Mouse (Mus musculus) testis, postnatal 14 days (tissue): ENCODE measurements around the gene Arhgef17.
A peak's percentile ranks its signal among the peaks of the same experiment; 100 is the strongest.

Source experiments
- DNase-seq: peaks from one replicate; pipeline ENCODE4 v3.0.0; 2021; ENCODE audit warnings: low spot score

Gene Arhgef17

DNA sequence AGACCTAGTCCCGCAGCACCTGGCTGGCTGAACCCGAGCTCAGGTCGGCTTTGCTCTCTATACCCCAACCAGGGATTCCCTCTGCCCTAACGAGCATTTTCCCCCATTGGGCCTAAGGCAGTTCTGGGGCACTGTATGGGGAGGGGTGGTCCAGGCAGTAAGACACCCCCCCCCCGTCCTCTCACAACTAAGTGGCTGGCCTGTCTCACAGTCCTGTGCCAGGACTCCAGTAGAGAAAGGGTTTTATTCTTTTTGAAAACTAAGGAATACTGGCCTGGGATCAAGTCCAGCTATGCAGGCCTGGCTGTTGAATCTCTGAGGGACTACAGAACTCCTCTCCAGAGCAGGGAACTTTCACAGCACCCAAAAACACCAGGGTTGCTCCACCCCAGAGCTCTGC is 16.7 kb downstream of the Arhgef17 start:
- DNase-seq, result no peak

DNA sequence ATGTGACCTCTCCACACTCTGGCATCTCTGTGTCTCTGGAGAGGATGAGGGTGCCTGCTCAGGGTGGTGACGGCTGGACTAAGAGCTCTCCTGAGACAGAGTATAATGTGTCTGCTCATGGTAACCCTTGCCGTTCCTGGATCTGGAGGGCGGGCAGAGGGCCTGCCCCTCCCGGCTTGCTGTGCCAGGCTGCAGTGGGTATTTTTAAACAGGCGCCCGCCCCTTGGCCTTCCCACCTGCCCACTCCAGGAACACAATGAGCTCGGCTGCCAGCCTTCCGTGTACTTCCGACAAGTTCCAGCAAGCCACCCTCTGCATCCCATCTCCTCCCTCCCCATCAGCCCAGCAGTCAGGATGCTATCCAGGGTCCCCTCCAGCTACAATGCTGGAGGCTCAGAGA is 20.1 kb downstream of the Arhgef17 start:
- DNase-seq, result no peak

DNA sequence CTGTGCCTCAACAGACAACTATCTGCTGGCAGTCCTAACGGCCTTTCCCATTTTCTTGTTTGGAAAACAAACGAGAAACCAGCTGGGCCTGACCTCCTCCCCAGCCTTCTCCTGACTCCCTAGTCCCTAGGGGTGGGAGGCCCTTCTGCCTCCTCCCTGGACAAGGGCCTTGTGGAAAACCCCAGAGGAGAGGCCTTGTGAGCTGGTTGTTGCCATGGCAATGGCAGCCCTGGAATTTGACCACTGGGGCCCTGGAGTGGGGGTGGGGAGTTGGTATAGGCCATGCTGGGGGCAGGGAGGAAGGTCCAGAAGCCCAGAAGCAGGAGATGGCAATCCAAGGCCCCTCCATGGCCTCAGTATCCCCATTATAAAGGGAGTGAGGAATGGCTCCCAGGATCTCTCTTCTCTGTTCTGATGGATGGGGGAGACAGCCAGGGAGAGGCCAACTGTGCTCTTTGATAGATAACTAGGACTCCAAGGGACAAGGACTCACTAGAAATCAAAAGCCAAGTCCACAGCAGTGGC is 20.6 kb downstream of the Arhgef17 start:
- no peak for DNase-seq

DNA sequence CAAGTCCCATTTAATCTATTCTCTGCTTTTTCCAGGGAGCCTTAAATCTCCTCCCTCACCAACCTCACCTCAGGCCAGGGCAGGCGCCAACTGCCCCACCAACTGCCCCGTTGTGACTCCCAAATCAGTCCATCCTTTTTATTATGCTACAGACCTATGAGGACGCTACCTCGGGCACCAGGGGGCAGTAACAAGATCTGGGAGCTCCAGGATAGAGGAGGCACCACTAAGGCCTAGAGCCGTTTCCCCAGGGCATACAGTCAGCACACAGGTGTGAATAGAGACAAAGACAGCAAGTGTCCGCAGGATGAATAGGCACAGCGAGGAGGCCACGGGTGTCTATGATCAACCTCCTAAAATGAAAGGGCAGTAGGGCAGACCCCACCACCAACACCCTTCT is 23.3 kb downstream of the Arhgef17 start:
- no peak for DNase-seq

DNA sequence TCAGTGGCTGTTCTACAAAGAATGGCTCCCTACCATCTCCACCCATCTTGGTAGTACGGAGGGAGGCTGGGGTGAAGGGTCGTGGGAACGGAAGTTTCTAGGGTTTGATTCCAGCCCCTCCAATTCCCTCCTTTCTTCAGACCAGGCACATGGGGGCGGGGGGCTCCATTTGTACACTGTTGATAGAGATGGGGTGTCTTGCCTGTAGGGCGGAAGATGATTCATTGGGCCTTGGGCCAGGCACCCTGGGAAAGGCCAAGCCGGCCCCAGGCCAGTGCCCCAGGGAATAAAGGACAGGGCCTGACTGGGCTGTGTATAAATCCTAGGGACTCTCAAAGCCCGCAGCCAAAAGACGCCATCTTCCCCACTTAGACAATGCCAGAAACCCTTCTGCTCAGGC is 23.8 kb downstream of the Arhgef17 start:
- no peak for DNase-seq

DNA sequence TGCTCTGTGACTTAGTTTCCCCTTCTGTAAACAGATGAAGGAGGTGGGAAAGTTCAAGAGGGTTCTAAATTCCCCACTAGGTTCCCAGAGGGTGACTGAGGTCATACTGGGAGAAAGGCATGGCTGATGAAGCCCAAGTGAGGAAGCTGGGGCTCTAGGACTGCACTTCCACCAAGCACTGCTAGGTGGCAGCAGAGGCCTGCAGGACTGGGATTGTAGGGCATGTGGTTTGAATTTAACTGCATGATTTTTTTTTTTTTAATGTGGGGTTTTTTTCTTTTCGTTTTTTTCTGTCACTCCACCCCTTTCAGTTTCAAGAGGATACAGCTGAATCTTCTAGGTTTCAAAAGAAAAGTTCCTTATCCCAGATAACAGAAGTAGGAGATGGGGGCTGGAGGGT is 24.7 kb downstream of the Arhgef17 start:
- peak; percentile 57 for DNase-seq

DNA sequence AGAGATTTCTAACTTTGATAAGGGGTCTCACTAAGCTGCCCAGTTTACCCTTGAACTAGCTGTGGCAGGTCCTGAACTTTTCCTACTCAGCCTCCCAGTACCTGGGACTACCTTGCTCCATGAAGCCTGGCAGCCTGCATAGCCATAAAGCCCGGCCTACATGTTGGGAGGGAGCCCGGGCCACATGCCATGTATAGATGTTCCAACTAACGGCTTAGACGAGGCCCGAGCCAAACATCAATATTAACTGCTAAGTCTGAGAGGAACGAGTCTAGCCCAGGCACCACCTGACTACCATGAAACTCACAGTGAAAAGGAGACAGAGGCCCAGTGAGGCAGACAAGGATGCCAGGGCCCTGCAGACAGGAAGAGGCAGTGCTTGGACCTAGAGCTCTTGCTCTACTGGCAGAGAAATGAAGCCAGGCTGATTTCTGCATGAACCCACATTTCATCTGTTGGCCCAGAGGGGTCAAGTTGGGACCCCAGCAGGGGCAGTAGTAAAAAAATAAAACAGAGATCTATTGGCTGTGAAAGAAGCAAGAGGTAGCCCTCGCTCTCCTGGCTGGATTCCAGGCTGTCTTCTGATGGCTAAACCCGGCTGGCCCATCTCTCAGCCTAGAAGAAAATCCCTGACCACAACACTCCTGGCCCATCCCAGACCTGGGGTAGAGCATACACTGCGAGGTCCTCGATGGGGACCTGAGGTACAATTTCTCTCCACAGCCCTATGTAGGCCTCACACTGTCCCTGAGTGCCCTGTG is 25.7 kb downstream of the Arhgef17 start:
- DNase-seq, result no peak

DNA sequence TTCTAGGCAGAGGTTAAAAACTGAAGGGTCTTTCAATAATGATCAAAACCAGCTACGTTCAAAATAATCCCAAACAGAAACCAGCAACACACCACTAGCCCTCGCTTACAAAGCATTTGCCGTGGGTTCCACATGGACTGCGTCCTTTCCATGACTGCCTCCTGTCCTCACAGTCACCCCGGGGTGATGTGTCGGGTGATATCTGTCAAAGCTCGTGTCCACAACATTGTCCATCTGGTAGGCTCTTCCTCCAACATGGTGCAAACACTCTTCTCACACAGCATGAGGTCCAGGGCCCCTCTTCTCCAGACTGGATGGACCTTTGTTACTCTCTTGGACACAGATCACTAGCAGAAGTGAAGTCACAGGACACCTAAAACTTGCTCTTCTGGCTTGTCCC is 26.9 kb downstream of the Arhgef17 start:
- no peak for DNase-seq

DNA sequence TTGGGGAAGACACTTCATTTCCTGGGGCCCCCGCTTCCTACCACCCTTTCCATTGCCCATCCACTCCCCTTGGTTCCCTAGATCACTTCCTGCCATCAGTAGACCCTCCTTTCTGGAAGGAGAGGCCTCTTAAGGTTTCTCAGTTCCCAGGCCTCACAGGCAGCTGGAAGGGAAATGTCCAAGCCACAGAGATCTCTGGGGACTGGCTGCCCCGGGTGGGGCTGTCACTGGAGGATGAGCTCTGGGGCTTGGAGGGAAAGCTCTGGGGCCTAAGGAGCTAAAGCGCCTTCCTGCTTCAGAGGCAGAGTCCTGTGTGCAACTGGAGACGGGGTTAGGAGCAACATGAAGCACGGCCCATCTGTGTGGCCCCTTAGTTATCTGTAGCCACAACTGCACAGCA is 27.3 kb downstream of the Arhgef17 start:
- no peak for DNase-seq

DNA sequence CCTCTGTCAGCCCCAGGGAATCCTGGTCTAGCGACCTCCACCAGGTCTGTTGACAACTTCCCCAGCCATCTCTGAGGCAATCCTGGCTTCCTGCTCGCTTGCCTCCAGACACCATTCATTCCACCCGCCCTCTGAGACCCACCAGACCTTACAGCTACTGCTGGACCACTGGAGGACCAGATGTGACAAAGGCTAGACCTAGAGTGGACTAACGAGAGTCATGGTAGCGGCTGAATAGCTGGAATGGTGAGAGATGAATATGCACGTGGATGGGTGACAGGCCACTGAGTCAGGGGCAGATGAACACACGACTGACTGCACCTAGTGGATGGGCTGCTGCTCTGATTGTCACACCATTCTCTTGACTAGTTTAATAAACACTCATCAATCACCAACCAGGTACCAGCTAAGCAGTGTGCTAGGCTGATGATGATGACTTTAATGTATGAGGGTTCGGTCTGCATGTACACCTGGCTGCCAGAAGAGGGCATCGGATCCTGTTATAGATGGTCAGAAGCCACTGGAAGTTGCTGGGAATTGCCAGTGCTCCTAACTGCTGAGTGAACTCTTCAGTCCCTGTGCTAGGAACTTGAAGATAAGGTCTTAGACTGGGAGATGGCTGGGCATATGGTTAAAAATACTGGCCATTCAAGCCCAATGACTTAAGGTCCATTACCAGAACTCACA is 29.3 kb downstream of the Arhgef17 start:
- DNase-seq, result no peak

DNA sequence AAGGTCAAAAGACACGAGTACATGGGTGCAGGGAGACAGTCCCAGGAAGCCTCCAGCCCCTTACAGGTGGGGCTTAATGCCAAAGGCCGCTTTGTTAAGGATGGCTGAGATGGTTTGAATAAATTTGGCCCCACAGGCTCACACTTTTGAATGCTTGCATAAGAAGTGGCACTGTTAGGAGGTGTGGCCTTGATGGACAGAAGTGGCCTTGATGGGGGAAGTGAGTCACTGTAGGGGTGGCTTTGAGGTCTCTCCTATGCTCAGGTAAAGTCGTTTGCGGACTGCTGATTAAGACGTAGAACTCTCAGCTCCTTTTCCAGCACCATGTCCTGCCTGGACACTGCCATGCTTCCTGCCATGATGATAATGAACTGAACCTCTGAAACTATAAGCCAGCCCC is 34.1 kb downstream of the Arhgef17 start:
- DNase-seq, result no peak

DNA sequence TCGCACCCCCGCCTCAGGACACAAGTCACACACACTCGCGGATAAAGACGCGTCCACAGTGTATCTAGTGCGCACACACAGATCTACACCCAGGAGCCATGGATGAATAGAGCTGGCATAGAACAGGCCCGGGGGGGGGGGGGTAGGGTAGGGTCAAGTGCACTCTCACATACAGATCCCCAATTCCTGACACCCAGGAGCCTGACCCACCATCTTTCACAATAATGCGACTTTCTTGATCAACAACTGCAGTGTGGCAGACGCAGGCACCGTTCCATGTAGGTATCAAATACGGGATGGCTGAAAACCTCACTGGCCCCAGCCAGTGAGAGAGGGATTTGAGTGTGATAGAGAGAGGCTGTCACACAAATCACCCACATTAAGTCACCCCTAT is 37.1 kb downstream of the Arhgef17 start:
- no peak for DNase-seq

DNA sequence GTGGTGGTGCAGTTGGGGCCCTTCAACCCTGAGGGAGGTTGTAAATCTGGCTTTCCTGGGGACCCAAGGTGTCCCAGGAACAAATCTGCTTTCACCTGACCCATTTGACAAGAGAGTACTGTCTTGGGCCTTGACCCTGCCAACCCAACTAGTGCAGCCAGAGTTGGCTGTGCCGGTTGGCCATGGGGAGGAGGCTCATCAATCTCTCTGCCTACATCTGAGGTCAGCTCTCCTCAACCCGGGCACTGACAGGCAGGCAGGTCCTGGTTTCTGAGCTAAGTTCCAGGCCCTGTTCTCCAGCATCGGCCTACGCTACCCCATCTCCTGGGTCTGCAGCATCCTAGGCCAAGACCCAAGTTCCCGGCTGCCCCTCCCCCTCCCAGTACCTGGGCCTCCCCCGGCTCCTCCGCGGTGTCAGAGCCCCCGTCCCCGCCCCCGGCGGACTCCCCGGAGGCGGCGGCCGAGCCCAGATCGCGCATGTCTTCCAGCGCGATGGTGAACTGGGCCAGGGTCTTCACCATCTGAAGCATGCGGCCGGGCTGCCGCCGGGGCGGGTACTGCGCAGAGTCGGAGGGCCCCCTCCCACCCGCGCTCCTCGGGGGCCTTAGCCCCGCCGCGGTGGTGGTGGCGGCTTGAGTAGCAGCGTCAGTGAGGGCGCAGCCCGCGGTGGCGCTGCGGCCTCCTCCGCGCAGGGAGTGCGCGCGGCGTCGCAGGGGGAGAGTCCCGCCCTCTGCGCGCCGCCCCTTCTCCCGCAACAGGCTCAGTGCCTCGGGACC is 37.7 kb downstream of the Arhgef17 start:
- peak; percentile 48 for DNase-seq

DNA sequence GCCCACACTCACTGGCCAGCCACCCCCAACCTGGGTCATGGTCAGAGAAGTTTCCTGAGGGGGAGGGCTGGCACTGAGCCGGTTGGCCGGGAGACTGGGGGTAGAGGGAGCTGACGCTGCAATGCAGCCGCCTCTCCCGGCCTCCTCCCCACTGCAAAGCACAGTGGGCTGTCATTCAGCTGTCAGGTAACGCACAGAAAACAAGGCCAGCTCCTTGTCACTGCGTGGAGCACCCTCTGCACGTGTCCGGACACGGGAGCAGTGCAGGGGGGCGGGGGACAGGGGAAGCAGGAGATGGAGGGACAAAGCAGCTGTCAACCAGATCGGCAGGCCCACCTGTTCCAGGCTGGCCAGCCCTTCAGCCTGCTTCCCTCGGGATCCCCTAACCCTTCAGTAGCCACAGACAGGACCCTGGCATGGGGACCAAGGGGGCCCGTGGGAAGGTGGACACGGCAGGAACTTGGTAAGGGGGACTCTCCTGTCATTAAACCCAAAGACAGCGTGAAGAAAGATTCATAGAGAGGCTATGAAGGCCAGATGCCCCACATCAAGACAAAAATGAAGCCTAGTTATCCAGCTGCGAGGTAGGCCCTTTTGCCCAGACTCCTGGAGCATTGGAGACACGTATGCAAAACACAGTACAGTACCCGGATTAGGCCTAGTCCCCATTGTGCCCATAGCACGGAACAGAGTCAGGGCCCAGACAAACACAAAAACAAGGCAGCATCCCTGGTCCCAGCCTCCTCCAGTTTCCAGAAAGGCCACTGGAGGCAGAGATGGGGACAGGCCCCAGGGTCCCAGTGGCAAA is 38.5 kb downstream of the Arhgef17 start:
- DNase-seq, result no peak

DNA sequence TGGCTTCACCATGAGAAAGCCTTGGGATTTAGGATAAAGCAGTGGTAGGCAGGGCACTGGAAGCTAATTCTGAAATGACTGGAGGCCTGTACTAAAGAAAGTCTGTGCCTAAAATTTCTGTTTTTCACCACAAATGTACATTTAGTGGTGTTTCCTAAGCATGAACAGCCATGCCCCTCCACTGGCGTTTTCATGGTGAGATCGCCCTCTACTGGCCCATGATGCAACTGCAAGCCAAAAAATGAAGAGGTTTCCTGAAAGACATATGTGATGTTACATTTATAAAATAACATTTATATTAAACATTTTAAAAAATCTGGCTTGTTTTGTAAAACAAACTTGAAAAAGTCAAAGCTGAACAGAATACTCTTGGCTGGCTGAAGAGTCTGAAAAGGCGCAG is 45.4 kb downstream of the Arhgef17 start:
- no peak for DNase-seq

DNA sequence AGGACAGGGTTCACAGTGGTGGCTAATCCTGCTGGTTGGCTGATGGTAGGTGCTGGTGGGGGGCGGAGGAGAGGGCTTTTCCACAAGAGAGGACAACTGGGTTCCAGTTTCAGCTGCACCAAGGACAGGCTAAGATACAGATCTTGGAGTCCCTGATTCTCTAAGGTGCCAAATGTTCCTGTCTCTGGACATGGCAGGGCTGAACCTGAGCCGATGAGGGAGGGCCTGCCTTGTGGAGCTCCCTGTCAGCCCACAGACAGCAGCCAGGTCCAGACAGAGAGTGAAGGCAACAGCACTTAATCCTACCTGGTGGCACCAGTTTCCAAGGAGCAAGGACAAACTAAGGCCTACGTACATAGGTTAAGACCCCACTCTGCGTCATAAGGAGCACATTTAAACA is 47.4 kb downstream of the Arhgef17 start:
- DNase-seq, result no peak

DNA sequence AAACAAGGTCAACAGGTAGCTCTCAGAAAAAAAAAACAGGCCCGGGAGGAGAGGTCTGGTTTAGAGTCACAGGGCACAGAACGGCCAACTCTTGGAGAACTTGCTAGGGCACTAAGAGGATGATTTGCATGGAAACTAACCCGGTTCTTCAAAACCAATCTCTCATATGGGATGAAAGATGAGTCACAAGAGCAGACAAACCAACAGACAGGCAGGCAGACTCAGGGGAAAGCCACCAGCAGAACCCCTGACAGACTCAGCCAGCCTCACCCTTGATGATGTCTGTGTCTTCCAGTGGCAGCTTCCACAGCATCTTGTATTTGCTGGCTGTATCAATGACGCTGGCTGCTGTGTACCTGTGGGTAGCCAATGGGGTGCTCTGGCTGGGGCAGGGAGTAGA is 50.0 kb downstream of the Arhgef17 start:
- DNase-seq, result no peak

DNA sequence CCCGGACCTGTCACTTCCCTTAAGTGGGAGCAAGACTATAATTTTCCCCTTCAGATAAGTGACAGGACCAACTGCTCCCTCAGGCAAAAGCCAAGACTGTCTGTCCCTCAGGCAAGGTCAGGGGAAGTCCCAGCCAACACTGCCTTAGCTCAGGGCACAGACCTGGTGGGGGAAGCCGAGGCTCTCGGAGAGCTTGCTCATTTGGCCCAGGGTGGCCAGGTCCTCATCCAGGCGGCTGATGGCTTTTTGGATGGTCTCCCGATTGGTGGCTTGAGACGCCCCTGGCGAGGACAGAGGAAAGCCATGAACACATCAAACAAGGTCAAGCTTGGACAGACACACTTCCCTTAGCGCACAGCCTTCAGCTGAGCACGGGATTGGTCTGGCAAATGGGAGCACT is 50.4 kb downstream of the Arhgef17 start:
- DNase-seq, result no peak

DNA sequence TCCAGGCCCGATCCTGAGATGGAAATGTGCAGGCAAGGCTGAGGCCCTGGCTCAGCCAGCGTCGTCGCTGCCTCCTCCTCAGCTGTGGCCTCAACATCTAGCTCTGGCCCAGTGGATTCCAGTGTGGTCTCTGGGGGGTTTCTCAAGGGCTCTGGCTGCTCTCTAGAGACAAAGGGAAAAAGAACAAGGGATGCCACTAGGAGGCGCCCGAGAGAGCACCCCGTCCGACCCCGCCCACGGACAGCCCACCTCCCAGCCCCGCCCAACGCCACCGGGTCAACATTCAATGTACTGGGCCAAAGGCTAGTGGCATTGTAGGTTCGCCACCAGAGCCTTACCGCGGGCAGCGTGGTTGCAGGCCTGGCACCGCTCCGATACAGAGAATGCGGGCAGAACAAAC is 52.3 kb downstream of the Arhgef17 start:
- DNase-seq, result peak; percentile 61

DNA sequence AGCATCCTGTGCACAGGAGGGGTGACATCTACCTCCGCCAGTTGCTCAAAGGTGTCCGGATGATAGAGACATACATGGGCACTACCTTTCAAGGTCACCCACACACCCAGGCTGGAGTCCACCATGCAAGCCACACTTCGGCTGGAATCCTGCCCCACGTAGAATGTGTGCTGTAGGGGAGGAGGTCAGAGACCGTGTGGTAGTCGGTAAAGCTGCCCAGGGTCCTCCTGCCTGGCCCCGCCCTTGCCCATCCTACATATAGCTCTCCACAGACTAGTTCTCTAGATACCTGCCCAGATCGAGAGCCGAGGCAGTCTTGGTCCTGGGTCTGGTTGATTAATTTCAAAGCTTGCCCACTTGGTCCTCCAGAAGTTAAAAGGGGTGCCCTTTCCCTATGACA is 55.1 kb downstream of the Arhgef17 start:
- DNase-seq, result no peak

DNA sequence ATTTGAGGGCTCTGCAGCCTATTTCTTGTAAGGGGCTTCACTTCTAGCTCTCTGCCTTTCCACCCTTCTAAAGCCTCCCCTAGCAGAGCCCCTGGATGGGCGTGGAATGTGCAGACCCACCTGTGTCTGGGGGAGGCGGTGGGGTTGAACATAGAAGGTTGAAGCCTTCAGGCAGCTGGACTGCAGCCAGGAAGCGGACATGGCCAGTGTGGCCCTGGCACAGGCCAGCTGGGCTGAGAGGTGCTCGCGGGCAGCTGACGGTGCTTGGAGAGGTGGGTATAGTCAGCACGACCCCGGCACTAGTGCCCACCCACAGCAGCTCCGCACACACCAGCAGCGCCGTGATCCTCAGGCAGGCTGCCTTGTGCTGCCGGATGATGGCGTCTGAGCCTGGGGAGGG is 55.6 kb downstream of the Arhgef17 start:
- DNase-seq, result no peak

DNA sequence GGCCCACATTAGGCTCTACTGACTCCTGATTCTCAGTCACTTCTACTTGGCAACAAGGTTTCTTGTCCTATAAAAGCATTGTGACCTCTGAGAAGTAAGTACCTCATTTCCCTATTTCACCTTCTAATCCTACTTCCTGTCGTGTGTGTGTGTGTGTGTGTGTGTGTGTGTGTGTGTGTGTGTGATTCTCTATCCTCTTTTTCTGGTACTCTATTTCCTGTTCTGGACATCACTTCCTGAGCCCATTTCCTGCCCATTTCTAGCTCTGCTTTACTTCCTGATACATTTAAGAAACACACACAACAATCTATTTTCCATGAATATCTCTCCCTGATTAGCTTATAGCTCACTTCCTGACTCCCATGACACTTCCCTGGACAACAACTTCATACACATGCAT is 56.1 kb downstream of the Arhgef17 start:
- DNase-seq, result no peak
